Mouse (Mus musculus) liver, embryonic 14.5 days (tissue): ENCODE data around the gene Trpv5.

Experiments used
- CTCF ChIP-seq: IDR thresholded peaks from 2 replicates; pipeline ENCODE4 v1.5.1; 2016; ENCODE audit warnings: antibody characterized with exemption, low read depth, control low read depth
- EP300 ChIP-seq: IDR thresholded peaks from 2 replicates; pipeline ENCODE4 v1.6.1; 2016; ENCODE audit warnings: antibody characterized with exemption, low read depth

- TF ChIP-seq CTCF, result no peak
- no peak for TF ChIP-seq EP300
Measured at GRCm38 (mm10) chr6:41694407-41694806, 13.8 kb upstream of the Trpv5 start.
